Mouse (Mus musculus): ENCODE data around the gene Klk6.

Gene Klk6

GRCm38 (mm10) chr7:43821581-43821980 lies 2.7 kb upstream of the Klk6 start:
- no peak for DNase-seq (ENCODE audit: low spot score)

GRCm38 (mm10) chr7:43826056-43826455 lies 1.8 kb downstream of the Klk6 start:
- DNase-seq (ENCODE audit: low spot score): no peak

DNA sequence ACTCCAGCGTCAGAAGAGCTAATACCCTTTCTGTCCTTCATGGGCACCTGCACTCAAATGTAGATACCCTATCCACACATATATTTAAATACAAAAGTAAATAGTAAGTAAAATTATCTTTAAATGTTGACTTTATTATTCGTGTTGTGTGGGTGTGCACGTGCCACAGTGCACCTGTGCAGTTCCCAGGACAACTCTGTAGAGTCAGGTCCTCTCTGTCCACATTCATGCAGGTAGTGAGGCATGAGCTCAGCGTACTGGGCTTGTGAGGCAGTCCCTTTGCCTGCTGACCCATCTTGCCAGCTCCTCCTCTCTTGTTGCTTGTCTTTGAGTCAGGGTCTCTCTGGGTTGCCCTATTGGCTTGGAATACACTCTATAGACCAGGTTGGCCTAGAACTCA lies 3.4 kb downstream of the Klk6 start:
- DNase-seq (ENCODE audit: low spot score): no peak

- no peak for DNase-seq (ENCODE audit: low spot score)
These were observed 4.7 kb downstream of the Klk6 start for GRCm38 (mm10) chr7:43829006-43829405.

GRCm38 (mm10) chr7:43841701-43842100 lies 17.4 kb downstream of the Klk6 start, which contains the start of gene Klk5:
Gene Klk5 (plus strand): TSS chr7:43841971.
- DNase-seq (ENCODE audit: low spot score): no peak

DNA sequence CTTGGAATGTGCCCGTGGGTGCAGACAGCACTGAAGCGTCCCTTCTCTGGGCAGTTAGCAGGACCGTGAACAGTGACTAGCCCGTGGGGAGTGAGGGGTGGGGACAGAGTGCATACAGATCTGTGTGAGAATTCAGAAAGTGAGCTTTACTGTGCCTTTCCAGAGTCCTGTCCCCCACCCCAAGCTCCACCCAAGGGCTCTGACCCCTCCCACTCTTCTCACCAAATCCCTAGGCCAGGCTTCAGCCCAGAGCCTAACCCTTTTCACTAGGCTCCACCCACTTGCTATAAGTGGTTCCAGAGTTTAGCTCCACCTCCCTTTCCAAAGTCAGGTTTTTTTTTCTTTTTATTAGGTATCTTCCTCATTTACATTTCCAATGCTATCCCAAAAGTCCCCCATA lies 19.5 kb downstream of the Klk6 start:
- DNase-seq (ENCODE audit: low spot score): no peak

GRCm38 (mm10) chr7:43851616-43852015 lies 27.3 kb downstream of the Klk6 start:
- no peak for DNase-seq (ENCODE audit: low spot score)

- no peak for DNase-seq (ENCODE audit: low spot score)
These were observed 30.5 kb downstream of the Klk6 start for GRCm38 (mm10) chr7:43854642-43855380.

- no peak for DNase-seq (ENCODE audit: low spot score)
These were observed 31.4 kb downstream of the Klk6 start for GRCm38 (mm10) chr7:43855709-43856108.

DNA sequence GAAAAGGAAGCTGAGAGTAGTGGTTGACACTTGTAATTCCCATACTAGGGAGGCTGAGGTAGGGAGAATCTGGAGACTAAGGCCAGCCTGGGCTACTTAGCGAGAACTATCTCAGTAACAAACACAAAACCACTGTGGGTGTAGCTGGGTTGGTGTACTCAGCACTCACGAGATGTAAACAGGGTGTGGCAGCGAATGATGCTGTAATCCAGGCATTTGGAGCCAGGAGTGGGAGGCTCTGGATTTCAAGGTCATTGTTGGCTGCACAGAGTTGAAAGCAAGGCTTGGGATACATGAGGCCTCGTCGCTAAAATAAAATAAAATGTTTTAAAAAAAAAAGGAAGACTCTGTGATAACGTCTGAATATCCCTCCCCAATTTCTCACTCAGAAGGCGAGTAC lies 32.0 kb downstream of the Klk6 start:
- no peak for DNase-seq (ENCODE audit: low spot score)

GRCm38 (mm10) chr7:43857501-43857900 lies 33.2 kb downstream of the Klk6 start:
- DNase-seq (ENCODE audit: low spot score): no peak

- no peak for DNase-seq (ENCODE audit: low spot score)
These were observed 36.1 kb downstream of the Klk6 start for GRCm38 (mm10) chr7:43860411-43860810.

- DNase-seq (ENCODE audit: low spot score): peak; percentile 34
These were observed 48.9 kb downstream of the Klk6 start for GRCm38 (mm10) chr7:43873237-43873636.

- DNase-seq (ENCODE audit: low spot score): no peak
These were observed 49.4 kb downstream of the Klk6 start for GRCm38 (mm10) chr7:43873674-43874073.

GRCm38 (mm10) chr7:43874868-43875375 lies 50.6 kb downstream of the Klk6 start:
- no peak for DNase-seq (ENCODE audit: low spot score)

DNA sequence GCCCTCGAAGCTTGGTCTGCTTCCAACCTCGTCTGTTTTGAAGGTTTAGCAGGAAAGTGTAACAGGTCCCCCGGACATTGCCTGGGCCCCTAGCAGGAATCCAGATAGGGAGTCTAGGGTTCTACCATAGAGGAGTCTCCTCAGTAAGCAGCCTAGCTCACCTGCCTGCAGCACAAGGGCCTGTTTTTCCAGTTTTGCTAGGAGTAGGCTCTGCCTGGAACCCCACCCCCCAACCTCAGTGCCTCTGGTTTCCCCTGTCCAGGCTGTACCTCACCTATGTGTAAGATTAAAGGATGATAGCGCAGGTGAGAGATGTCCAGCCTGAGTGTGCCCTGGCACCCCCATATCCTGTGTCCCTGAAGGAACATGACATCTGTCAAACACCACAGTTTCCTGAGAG lies 52.1 kb downstream of the Klk6 start:
- DNase-seq (ENCODE audit: low spot score): no peak

- no peak for DNase-seq (ENCODE audit: low spot score)
These were observed 54.0 kb downstream of the Klk6 start for GRCm38 (mm10) chr7:43878281-43878680.

- DNase-seq (ENCODE audit: low spot score): no peak
These were observed 56.6 kb downstream of the Klk6 start, which contains the start of gene Klk4 for GRCm38 (mm10) chr7:43880912-43881311. Gene Klk4 (plus strand): TSS chr7:43881160.

Measured in adipocyte (in vitro differentiated cells).